Mouse (Mus musculus) kidney, postnatal 36 days (tissue): Measurements from ENCODE around the gene Etv3.
"Not testable (repeated sequence)": the region's sequence is repeated elsewhere in the genome, so short reads cannot be mapped to it uniquely, and the experiment has no call there.

Experiments used
- DNase-seq, 2 experiments: peaks; one replicate each; pipeline ENCODE4 v3.0.0; 2021 to 2022; ENCODE audit warnings: mixed read lengths in 2 of 2

Etv3 gene

DNA sequence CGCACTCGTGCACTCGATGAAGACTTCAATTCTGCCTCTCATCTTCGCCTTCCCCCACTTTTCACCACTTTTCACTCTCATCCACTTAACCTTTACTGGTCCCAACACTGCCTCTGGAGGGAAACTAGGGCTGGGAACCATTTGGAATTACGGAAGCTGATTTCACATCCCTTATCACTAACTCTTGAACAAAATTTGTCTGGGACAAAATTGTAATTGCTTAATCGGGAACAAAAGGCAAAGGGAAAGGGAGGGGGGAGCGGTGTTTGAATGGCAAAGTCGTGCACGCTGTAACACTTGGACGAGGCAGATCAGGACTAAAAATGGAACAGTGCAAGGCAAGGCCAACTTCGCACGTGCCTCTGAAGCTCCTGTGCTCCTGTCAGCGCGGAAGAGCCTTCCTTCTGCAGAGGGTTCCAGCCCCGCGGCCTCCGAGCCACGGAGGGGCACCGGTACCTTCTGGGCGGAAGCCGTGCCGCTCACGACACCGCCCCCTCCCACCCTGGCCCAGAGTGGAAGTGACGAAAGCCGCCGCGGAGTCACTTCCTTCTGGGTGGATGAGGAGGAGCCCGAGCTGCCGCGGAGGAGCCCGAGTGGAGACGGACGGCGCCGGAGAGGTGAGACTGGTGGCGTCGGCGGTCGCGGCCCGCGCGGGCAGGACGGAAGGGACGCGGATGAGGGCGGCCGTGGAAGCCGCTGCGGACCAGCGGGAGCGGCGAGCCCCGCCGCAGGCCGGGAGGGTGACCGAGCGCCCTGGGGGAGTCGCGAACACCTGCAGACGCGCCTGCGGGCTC lies at the start of gene Etv3:
Gene Etv3 (plus strand): TSS at position 365 of the 794 bp plus-strand sequence.
- peak; percentile 91 to 95 for DNase-seq

GRCm38 (mm10) chr3:87477948-87478347 lies 47.3 kb upstream of the Etv3 start:
- DNase-seq, result not testable (repeated sequence)

- DNase-seq, result not testable (repeated sequence)
Observed at GRCm38 (mm10) chr3:87478596-87478995, 46.6 kb upstream of the Etv3 start.

DNA sequence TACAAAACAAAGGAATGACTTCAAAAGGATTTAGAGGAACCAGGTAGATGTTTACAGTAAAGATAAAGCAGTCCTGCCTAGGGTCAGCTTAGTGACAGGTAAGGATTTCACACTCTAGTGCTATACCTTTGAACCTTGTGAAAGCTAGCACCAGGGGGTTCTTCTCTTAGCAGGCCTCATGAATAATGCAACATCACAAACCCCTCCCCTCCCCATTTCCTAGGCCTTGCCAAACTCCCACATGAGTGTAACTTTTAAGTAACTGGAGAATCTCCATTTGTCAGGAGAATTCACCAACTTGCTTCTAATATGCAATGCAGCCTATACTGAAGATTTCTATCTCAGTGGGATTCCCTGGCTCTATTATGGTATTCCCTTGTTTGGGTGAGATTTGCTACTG lies 46.0 kb upstream of the Etv3 start:
- DNase-seq, result not testable (repeated sequence)

- no peak for DNase-seq
Observed at GRCm38 (mm10) chr3:87487392-87487791, 37.8 kb upstream of the Etv3 start.

DNA sequence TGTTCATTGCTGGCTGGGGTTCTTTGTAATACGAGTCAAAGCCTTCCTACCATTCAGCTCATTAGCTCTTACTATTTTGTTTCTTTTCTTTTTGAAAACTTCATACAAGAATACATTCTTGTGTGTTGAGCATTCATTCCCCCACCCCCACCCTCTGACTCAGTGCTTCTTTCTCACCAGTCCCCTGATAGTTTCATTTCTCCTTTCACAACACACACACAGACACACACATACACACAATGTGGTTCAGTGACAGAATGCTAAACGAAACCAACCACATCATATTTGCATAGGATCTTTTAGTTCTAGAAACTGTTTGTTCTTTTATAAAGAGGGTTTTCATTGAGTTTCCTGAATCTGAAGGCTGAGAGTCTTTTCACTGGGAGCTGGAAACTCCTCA lies 37.3 kb upstream of the Etv3 start:
- DNase-seq, result no peak

DNA sequence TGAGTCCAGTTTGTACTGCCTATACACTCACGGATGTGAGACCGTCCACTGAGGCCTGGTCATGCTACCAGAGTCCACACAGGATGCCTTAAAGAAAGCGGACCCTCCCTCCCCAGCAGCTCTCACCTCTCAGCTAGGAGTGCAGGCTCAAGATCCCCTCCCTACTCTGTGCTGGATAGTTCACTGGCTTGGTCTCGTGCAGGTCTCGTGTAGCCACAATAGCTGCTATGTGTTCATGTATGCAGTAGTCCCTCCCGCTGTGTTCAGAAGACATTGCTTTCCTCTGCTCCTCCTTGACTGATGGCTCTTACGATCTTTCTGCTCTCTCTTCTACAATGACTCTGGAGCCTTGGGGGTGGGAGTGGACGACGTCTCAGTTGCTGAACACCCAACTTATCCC lies 26.9 kb upstream of the Etv3 start:
- no peak for DNase-seq

- peak; percentile 63 to 84 for DNase-seq
Observed at GRCm38 (mm10) chr3:87499072-87499471, 26.1 kb upstream of the Etv3 start.

DNA sequence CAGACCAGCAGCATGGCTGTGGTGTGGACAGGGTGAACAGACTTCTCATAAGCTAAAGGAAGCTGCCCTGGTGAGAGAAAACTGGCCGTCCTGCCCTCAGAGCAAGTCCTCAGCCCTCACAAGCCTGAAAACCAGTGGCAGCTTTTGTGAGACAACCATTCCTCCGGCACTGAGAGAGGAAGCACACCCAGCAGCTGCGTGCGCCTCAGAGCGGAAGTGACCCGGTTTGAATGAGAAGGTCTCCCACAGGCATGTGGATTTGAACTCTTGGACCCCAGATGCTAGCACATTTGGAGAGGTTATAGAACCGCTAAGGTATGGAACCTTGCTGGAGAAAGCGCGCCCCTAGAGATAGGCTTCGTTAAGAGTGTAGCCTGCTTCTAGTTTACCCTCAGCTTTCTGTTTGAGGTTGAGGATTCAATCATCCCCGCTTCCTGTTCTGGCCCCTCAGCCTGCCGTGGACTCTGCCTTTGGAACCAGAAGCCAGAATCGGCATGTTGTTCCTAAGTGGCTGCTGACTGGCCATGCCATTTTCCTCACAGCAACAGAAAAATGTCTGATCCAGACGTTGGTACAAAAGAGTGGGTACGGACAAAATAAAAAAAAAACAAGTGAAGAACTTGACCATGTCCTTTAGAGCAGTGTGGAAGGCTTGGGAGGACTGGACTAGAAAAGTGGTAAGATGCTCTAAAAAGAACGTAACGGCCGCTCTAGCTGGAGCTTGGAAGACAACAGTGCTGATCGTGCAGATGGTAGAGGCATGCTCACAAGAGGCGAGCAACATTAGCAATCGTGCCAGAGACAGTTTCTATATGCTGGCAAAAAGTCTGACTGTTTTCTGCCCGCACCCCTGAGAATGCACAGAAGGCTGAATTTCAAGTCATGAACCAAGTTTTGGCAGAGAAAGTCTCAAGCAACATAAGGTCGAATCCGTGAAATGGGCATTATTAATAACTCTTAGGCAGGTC lies 24.8 kb upstream of the Etv3 start:
- no peak for DNase-seq

DNA sequence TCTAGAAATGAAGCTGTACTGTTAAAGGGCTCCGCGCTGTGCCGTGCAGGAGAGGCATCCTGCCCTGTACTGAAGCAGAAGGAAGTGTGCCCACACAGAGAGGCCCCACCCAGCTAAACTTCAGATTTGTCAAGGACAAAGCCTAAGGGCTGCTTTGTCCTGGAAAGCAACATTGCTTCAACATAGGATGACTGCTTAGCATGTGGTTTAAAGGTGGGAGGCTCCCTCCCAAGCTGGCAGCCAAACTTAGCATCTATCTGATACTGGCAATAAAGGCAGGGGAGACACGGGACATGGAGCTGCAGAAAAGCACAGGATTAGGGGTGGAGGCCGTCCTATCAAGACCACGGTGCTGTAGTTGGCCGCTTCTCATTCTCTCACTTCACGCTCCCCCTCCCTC lies 24.1 kb upstream of the Etv3 start:
- no peak for DNase-seq

GRCm38 (mm10) chr3:87502771-87503170 lies 22.4 kb upstream of the Etv3 start:
- no peak for DNase-seq

DNA sequence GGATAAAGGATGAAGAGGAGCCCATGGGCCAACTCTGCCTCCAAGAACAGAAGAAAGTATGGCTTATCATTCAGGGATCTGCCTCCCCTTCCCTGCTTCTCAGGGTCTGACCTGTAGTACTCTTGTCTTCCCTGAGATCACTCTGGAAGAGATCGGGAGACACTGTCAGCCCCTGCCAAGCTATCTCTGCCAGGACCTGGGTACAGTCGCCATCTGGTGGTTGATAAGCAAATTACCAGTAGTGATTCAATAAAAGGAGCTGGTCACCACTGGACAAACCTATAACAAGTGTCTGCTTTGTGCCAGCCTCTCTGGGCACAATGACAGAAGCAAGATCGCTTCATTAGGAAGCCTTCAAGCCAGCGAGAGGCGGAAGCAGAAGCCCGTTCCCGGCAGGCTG lies 20.9 kb upstream of the Etv3 start:
- DNase-seq, result peak; percentile 39 to 54

DNA sequence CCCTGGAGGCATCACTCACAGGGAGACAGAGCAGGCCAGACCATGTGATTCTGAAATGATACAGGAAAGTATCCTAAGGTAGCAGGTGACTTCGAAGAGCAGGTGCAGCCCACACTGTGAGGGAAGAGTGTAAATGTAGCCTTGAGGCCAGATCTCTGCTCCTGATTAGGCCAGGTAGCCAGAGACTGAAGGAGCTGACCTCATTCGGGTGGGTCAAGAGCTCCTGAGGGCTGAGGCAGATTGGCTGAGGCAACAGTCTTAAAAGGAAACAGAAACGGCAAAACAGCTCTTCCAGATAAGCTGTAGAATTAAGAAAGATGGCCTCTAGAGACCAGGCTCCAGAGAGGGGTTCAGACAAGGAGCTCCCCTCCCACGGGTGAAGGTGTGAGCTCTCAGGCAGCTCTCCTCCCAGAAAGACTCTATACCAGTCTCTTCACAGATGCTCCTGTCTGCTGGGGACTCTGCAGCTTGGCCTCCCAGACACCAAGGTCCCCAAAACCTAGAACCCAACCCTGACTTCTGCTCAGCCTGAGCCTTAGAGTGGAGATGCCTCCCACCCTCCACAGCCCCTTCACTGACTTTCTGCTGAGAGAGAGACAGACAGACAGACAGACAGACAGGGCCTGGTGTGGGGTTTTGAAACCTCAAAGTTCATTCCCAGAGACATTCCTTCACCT lies 20.3 kb upstream of the Etv3 start:
- no peak for DNase-seq

GRCm38 (mm10) chr3:87506456-87507416 lies 18.5 kb upstream of the Etv3 start:
- no peak for DNase-seq

DNA sequence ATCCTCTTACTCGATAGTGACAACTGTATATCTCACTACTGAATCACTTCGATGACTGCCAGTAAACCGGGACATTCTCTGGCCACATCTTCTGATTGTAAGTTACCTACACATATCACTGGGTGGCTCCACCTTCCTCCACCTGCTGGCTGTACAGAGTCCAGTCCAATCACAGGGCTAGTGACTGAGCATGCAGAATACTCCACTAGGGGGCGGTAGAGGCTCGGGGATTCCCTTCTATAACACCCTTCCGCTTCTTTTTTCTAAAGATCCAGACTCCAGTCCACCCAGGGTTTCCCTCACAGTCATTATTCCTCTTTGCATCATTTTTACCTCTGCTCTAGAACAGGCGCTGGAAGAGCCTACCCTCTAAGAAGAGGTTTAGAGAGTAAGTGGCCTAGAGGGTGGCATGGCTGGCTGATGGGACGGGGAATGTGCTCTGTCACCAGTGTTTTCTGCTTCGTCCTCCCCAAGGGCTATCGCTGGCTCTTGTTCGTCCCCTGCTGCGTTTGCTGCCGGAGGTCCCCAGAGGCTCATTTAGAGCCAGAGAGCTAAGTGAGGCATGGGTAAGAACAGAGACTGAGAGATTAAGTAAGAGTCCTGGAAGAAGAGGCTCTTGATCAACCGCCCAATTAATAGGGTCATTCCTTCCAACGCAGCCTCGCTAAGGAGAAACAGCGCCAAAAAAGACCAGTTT lies 16.9 kb upstream of the Etv3 start:
- DNase-seq, result peak; percentile 92 to 96

DNA sequence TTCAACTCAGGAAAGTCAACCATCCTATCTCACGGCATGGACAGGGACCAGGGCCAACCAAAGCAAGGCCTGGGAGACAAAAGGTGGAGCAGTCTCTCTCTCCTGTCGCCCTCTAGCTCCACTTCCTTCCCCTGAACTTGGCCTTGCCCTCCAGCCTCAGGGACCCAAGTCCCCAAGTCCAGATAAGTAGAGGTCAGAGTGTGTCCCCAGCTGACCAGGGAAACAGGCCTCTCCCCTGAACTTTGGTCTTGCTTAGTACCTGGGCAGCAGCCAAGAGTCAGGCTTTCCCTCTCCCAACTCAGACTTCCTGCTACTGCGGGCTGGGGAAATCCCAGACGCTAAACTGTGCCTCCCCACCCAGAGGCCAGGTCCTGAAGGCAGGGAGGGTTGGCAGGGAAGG lies 16.1 kb upstream of the Etv3 start:
- DNase-seq, result peak; percentile 87 to 88

GRCm38 (mm10) chr3:87510832-87511231 lies 14.4 kb upstream of the Etv3 start:
- DNase-seq, result no peak

- DNase-seq, result no peak
Observed at GRCm38 (mm10) chr3:87511971-87512765, 13.0 kb upstream of the Etv3 start.

DNA sequence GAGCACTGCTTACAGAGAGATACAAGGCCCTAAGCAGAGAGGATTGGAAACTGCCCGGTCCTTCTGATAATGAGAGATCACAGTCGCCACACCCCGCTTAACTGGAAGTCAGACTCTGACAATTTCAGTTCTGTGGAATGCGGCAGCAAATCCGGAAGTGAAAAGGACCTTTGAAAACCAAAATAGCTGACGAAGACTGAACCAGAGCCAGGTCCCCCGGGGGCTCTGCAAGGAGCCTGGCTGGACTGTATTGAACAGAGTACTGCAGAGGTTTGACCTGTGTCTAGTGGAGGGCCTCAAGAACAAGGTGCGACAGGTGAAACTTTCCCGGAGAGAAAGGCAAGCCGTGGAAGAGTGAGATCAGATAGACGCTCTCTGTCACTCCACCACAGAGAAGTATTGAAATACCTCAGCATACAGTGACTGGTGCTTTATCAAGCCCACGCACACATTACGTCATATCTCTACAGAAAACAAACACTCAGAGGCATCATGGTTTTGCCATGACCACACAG lies 9.6 kb upstream of the Etv3 start:
- peak; percentile 63 to 75 for DNase-seq

DNA sequence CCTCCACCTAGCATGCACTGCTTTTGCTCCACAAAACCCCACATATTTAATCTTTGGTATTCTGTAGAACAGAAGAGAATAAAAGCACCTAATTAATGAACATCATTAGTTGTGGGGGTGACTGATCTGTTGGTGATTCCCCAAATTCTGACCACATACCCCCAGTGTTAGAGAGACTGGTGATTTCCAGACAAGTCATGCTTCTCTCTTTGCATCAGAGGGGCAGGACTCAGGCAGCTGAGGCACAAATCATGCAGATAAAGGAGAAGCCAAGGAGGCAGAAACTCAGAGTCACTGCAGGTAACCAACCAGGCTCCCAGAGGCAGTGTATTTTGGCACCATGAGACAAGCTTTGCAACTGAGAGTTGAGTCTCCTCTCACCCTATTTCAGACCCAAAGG lies 6.8 kb upstream of the Etv3 start:
- no peak for DNase-seq
